Mouse (Mus musculus) myocyte (in vitro differentiated cells): ENCODE results near the gene Il22ra1.

Source experiments
- E2F4 ChIP-seq: IDR thresholded peaks from one replicate; pipeline ENCODE4 v1.6.1; 2011; ENCODE audit warnings: mild to moderate bottlenecking, control low read depth, moderate library complexity; ENCODE audit not compliant: insufficient read depth
- MAX ChIP-seq: IDR thresholded peaks from one replicate; pipeline ENCODE4 v1.6.1; 2011; ENCODE audit warnings: low read depth, mild to moderate bottlenecking, control low read depth
- MYOD1 ChIP-seq, 3 experiments: IDR thresholded peaks; one replicate each; pipeline ENCODE4 v1.6.1; 2011; ENCODE audit warnings: control low read depth in 2 of 3, low read depth in 2 of 3, mild to moderate bottlenecking in 2 of 3, moderate library complexity in 1 of 3; ENCODE audit not compliant: insufficient read length in 2 of 3, control insufficient read depth in 1 of 3
- POLR2A ChIP-seq: IDR thresholded peaks from one replicate; pipeline ENCODE4 v1.6.1; 2011; ENCODE audit warnings: low read depth, mild to moderate bottlenecking, control low read depth, moderate library complexity; ENCODE audit not compliant: insufficient read length
- POLR2AphosphoS2 ChIP-seq: IDR thresholded peaks from one replicate; pipeline ENCODE4 v1.6.1; 2011; ENCODE audit warnings: low read depth, control low read depth; ENCODE audit not compliant: insufficient read length
- TCF12 ChIP-seq: IDR thresholded peaks from one replicate; pipeline ENCODE4 v1.6.1; 2011; ENCODE audit warnings: mild to moderate bottlenecking, control low read depth; ENCODE audit not compliant: poor library complexity, insufficient read depth, severe bottlenecking
- USF1 ChIP-seq: IDR thresholded peaks from one replicate; pipeline ENCODE4 v1.6.1; 2011; ENCODE audit warnings: low read depth, mild to moderate bottlenecking, control low read depth, moderate library complexity

- TF ChIP-seq MAX (no peak), POLR2A (no peak), POLR2AphosphoS2 (no peak), MYOD1 (IDR thresholded peaks at IDR 0.05; ENCODE audit: control insufficient read depth in 1 of 3, insufficient read length in 2 of 3, low read depth in 2 of 3) (no peak), USF1 (no peak), E2F4 (no peak), TCF12 (no peak)
Observed at GRCm38 (mm10) chr4:135792821-135793220, 64.8 kb downstream of the Il22ra1 start.
